Mouse (Mus musculus): ENCODE data around the gene Fbxl5. TPM values are rescaled to one million over a fixed set of nuclear protein-coding genes. Genes with fewer than 3 reads are reported as not detected.
A peak's percentile ranks its signal among the peaks of the same experiment; 100 is the strongest.

Fbxl5 gene
- polyA plus RNA-seq, 1 experiment: 41.8 TPM

GRCm38 (mm10) chr5:43815769-43816168 lies 5.7 kb downstream of the Fbxl5 start:
- no peak overlapping the region for H3K27ac ChIP-seq (ENCODE audit: insufficient read depth, low read length)

GRCm38 (mm10) chr5:43814536-43814935 lies 6.9 kb downstream of the Fbxl5 start:
- no peak overlapping the region for H3K4me3 ChIP-seq (ENCODE audit: insufficient read depth, low read length)
- no peak for TF ChIP-seq POLR2A (IDR thresholded peaks at IDR 0.05; ENCODE audit: low read depth, low read length)
- peaks cover 7% of the 10 kb centered on the region for H3K4me1 ChIP-seq (ENCODE audit: control insufficient read depth, insufficient read depth, low read length)
- H3K27ac ChIP-seq (ENCODE audit: insufficient read depth, low read length): no peak overlapping the region

More at GRCm38 (mm10) chr5:43815769-43816168, 5.7 kb downstream of the Fbxl5 start:
- Histone ChIP-seq H3K4me1 (ENCODE audit: control insufficient read depth, insufficient read depth, low read length) (peaks cover 9% of the 10 kb centered on the region), H3K4me3 (ENCODE audit: insufficient read depth, low read length) (no peak overlapping the region)
- TF ChIP-seq POLR2A (IDR thresholded peaks at IDR 0.05; ENCODE audit: low read depth, low read length) (no peak), CTCF (IDR thresholded peaks at IDR 0.05; ENCODE audit: borderline replicate concordance, insufficient read depth, low read length) (no peak)

DNA sequence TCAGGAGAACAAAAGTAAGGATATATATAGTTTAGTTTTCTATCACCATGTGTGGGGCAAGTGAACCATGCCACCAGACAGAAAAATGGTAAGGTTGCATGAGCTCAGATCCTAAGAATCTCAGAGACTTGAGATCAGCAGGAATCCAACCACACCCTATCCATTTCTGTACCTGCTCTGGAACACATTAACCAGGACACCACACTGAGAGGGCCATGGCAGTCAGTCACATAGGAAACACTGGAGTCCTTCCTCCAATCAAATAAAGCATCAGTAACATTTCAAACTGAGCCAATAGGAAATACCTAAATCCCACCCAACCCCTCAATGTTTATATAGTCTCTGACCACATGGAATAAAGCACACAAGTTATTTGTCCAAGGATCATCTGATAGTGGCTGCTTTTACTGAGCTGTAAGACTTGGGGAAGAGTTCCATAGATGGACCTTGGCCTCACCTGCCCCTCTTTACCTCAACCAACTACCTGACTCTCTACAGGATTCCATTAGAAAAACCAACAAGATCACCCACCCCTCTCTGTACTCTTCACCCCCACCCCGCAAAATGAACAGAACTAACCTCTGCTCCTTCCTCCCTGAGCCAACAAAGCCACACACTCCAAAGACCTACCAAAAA lies 10.9 kb downstream of the Fbxl5 start:
- TF ChIP-seq CTCF (IDR thresholded peaks at IDR 0.05; ENCODE audit: borderline replicate concordance, insufficient read depth, low read length): no peak
- TF ChIP-seq POLR2A (IDR thresholded peaks at IDR 0.05; ENCODE audit: low read depth, low read length): no peak
- Histone ChIP-seq H3K4me1 (ENCODE audit: control insufficient read depth, insufficient read depth, low read length) (peaks cover 2% of the 10 kb centered on the region; the same call in 1 of the 2 replicates), H3K27ac (ENCODE audit: insufficient read depth, low read length) (no peak overlapping the region), H3K4me3 (ENCODE audit: insufficient read depth, low read length) (no peak overlapping the region)

DNA sequence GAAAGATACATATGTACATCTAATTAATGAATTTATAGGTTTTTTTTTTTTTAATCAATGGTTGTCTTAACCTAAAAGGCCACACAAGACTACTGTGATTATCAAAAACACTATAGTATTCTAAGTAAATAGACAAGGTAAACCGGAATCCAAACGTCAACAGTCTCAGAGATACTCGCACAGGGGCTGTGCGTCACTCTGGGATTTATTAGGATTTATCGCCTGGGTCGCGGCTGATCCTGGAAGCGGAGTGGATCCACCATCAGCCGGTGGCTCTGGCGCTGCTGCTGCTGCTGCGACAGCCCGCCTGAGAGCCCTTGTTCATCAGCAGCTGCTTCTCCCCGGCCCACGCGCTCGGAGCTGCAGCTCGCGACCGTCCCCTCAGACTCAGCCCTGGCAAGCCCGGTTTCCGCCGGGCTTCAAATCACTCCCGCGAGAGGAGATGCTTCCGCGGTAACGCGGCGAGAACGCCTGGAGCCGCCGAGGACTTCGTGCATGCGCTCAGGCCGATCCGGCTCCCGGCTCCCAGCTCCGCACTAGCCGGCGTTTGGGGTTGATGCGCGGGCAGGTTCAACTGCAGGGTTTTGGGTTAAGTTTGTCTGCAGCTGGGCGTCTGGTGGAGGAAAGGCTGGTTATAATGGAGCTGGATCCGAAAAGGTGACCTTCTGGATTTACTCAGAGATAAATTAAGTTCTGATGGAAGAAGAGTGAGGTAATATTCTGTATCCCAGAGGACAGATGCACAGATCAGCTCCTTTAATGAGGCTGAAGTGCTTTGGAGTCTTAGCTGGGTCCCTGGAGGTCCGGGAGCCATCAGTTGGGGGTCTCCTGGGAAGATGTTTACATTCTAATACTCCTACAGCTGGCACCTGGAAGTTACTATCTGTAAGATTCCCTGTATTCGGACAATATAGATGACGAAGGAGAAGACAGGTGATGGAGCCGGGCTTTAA lies 13.4 kb downstream of the Fbxl5 start:
- Histone ChIP-seq H3K4me3 (ENCODE audit: insufficient read depth, low read length) (peak overlapping the region; percentile 47), H3K4me1 (ENCODE audit: control insufficient read depth, insufficient read depth, low read length) (no peaks in the 10 kb centered on the region), H3K27ac (ENCODE audit: insufficient read depth, low read length) (peak overlapping the region; percentile 67)
- TF ChIP-seq POLR2A (IDR thresholded peaks at IDR 0.05; ENCODE audit: low read depth, low read length): peak; percentile 85; the same call in 1 of the 2 replicates
- TF ChIP-seq CTCF (IDR thresholded peaks at IDR 0.05; ENCODE audit: borderline replicate concordance, insufficient read depth, low read length): no peak

- no peak overlapping the region for H3K27ac ChIP-seq (ENCODE audit: insufficient read depth, low read length)
- no peak overlapping the region for H3K4me3 ChIP-seq (ENCODE audit: insufficient read depth, low read length)
- TF ChIP-seq POLR2A (IDR thresholded peaks at IDR 0.05; ENCODE audit: low read depth, low read length) (no peak), CTCF (IDR thresholded peaks at IDR 0.05; ENCODE audit: borderline replicate concordance, insufficient read depth, low read length) (no peak)
- no peaks in the 10 kb centered on the region for H3K4me1 ChIP-seq (ENCODE audit: control insufficient read depth, insufficient read depth, low read length)
These were observed 14.5 kb downstream of the Fbxl5 start for GRCm38 (mm10) chr5:43806914-43807313.

DNA sequence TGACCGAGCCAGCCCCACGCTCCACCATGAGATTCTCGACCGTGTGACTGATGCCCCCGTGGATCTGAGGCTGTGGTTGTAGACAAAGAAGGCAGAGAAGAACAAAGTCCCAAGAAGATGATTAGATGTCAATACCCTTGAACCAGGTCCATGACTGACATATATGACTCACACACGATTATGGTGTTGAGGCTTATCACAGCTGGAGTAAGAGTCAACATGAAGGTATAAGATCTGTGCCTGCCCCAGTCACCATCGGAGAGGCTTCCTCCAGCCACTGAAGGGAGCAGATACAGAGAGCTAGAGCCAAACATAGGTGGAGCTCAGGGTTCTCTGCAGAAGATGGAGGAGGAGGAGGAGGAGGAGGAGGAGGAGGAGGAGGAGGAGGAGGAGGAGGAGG lies 15.1 kb downstream of the Fbxl5 start:
- TF ChIP-seq CTCF (IDR thresholded peaks at IDR 0.05; ENCODE audit: borderline replicate concordance, insufficient read depth, low read length) (no peak), POLR2A (IDR thresholded peaks at IDR 0.05; ENCODE audit: low read depth, low read length) (no peak)
- H3K4me1 ChIP-seq (ENCODE audit: control insufficient read depth, insufficient read depth, low read length): no peaks in the 10 kb centered on the region
- no peak overlapping the region for H3K4me3 ChIP-seq (ENCODE audit: insufficient read depth, low read length)
- no peak overlapping the region for H3K27ac ChIP-seq (ENCODE audit: insufficient read depth, low read length)

- no peak overlapping the region for H3K4me3 ChIP-seq (ENCODE audit: insufficient read depth, low read length)
- H3K27ac ChIP-seq (ENCODE audit: insufficient read depth, low read length): no peak overlapping the region
- H3K4me1 ChIP-seq (ENCODE audit: control insufficient read depth, insufficient read depth, low read length): no peaks in the 10 kb centered on the region; the same call in 1 of the 2 replicates
- TF ChIP-seq CTCF (IDR thresholded peaks at IDR 0.05; ENCODE audit: borderline replicate concordance, insufficient read depth, low read length) (no peak), POLR2A (IDR thresholded peaks at IDR 0.05; ENCODE audit: low read depth, low read length) (no peak)
These were observed 16.0 kb downstream of the Fbxl5 start for GRCm38 (mm10) chr5:43805401-43805800.

DNA sequence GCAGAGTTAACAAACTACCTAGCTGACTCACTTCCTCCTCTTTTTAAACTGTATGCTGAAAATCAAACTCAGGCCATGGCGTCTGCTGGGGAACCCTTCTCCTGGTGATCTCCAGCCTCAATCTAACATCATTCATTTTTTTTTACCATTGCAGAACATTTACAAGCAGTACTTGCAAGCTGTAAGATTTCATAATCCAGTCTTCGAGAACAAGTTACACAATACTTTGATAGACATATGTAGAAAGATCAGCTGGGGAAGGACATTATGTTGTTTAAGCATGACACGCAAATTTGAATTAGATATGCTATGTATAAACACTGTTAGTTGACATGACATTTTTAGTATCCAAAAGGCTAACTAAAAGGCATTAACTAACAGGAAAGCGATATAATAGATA lies 19.6 kb downstream of the Fbxl5 start:
- Histone ChIP-seq H3K4me3 (ENCODE audit: insufficient read depth, low read length) (no peak overlapping the region), H3K27ac (ENCODE audit: insufficient read depth, low read length) (peak overlapping the region; percentile 25; the same call in 1 of the 2 replicates), H3K4me1 (ENCODE audit: control insufficient read depth, insufficient read depth, low read length) (peaks cover 4% of the 10 kb centered on the region; the same call in 1 of the 2 replicates)
- no peak for TF ChIP-seq POLR2A (IDR thresholded peaks at IDR 0.05; ENCODE audit: low read depth, low read length)
- TF ChIP-seq CTCF (IDR thresholded peaks at IDR 0.05; ENCODE audit: borderline replicate concordance, insufficient read depth, low read length): no peak

GRCm38 (mm10) chr5:43801253-43801652 lies 20.2 kb downstream of the Fbxl5 start:
- H3K4me1 ChIP-seq (ENCODE audit: control insufficient read depth, insufficient read depth, low read length): peaks cover 4% of the 10 kb centered on the region; the same call in 1 of the 2 replicates
- TF ChIP-seq POLR2A (IDR thresholded peaks at IDR 0.05; ENCODE audit: low read depth, low read length): no peak
- TF ChIP-seq CTCF (IDR thresholded peaks at IDR 0.05; ENCODE audit: borderline replicate concordance, insufficient read depth, low read length): no peak
- no peak overlapping the region for H3K27ac ChIP-seq (ENCODE audit: insufficient read depth, low read length)
- no peak overlapping the region for H3K4me3 ChIP-seq (ENCODE audit: insufficient read depth, low read length)

- H3K4me1 ChIP-seq (ENCODE audit: control insufficient read depth, insufficient read depth, low read length): peaks cover 4% of the 10 kb centered on the region; the same call in 1 of the 2 replicates
- no peak overlapping the region for H3K4me3 ChIP-seq (ENCODE audit: insufficient read depth, low read length)
- H3K27ac ChIP-seq (ENCODE audit: insufficient read depth, low read length): no peak overlapping the region
- TF ChIP-seq CTCF (IDR thresholded peaks at IDR 0.05; ENCODE audit: borderline replicate concordance, insufficient read depth, low read length) (no peak), POLR2A (IDR thresholded peaks at IDR 0.05; ENCODE audit: low read depth, low read length) (no peak)
These were observed 20.7 kb downstream of the Fbxl5 start for GRCm38 (mm10) chr5:43800700-43801099.

Data from embryonic fibroblast, embryonic 13.5 days (primary cell).